Mouse (Mus musculus): ENCODE data around the gene Lmbr1l. TPM values are rescaled to one million over a fixed set of nuclear protein-coding genes. Genes with fewer than 3 reads are reported as not detected.

Lmbr1l gene
- 13.5 and 15.0 TPM in 2 replicates for polyA plus RNA-seq (2015; fragmentation: Nextera tagmentation; extraction: Ambion mirVana)

DNA sequence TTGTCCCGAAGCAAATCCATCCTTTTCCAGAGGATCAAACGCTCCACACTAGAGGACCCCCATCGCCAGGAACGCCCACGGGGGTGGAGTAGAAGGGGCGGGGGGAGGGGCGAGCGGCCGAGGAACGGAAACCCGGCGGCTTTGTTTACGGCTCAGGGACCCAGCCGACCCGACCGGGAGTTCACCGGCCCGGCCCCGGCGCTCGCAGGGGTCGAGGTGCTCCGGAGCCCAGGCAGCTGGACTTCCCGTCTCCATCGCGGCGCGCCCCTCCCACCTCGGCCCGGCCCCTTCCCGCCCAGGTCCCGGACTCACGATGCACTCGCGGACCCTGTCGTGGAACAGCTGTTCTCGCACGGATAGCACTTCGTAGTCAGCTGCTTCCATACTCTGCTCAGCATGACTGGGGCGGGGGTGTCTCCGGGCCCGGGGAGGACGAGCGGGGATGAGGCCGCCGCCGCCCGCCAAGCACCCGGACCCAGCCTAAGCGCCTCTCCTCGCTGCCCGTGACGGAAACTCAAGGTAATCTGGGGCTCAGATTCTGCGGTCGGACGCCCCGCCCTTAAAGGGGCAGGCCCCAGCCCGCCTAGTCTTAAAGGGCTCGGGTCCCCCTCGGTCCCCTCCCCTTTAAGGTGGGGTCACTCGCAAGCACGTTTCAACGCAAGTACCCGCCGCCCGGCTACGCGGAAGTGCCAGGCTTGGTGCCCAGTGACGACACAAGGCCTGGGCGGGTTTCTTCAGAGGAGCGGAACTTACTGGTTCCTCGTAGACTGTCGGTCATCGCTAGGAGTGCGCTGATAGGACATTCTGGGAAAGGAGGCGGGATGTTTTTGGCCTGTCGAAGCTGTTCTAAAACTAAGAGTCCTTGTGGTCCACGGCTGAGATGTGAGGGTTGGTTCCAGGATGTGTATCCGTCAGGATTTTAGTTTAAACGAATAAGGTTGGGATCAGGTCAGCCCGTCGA, at the start of gene Lmbr1l:
Gene Lmbr1l, minus strand, starts transcription at position 694 of the 961 bp plus-strand sequence.
- under 1% methylated on average over 81 of the region's 82 CpGs for WGBS
- Histone ChIP-seq H3K4me1 (peaks cover 27% of the 10 kb centered on the region), H3K4me3 (peak within 1 kb of the TSS; percentile 87), H3K36me3 (peaks cover 25% of the 10 kb centered on the region), H3K27me3 (replicated peaks) (no peaks in the 10 kb centered on the region), H3K9ac (peak within 1 kb of the TSS; percentile 95), H3K27ac (replicated peaks) (peak within 1 kb of the TSS; percentile 97), H3K9me3 (no peaks in the 10 kb centered on the region), H3K4me2 (peak within 1 kb of the TSS; percentile 88)
- peak; percentile 95 for ATAC-seq (ENCODE audit: extremely low read depth, insufficient number of reproducible peaks, low FRiP score, low TSS enrichment)

DNA sequence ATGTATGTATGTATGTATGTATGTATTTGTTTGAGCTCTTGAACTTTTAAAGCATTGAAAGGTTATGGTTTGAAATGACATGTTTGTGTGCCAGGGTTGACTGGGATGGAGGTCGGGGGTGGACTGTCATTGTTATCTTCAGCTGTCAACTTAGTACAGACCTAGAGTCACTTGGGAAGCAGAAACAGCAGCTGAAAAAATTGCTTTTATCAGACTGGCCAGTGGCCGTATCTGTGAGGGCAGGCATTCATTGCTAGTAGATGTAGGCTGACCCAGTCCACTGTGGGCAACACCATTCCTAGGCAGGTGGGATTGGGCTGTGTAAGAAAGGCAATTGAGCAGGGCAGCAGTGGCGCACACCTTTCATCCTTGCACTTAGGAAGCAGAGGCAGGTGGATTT, 41.5 kb upstream of the Lmbr1l start:
- Histone ChIP-seq H3K4me2 (no peak overlapping the region), H3K4me1 (peaks cover 9% of the 10 kb centered on the region), H3K9me3 (0 out of 2 replicates have a peak, but pooled peaks cover 5% of the 10 kb centered on the region), H3K27ac (replicated peaks) (no peak overlapping the region), H3K9ac (no peak overlapping the region), H3K27me3 (replicated peaks) (no peaks in the 10 kb centered on the region), H3K4me3 (no peak overlapping the region), H3K36me3 (no peaks in the 10 kb centered on the region)
- ATAC-seq (ENCODE audit: extremely low read depth, insufficient number of reproducible peaks, low FRiP score, low TSS enrichment) = no peak
- WGBS = 44% methylated on average over 3 of the region's 3 CpGs

DNA sequence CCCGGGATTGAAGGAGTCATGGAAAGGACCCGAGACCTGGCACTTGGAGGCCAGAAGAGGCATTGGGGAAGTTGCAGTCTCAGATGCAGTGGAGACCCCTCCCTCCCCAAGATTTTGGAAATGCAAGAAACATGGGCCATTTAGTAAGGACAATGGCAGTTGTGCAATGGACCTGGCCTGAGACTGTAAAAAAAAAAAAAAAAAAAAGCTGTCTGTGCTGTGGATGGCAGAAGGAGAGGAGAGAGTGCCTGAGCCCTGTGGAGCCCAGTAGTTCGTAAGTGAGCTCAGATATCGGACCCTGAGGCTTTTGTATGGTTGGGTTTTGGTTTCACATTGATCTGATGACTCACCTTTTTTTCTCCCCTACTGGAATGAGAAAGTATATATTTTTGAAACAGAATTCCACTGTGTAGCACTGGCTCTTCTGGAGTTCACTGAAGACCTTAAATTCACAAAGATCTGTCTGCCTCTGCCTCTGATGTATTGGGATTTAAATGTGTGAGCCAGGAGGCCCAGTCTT, 40.9 kb upstream of the Lmbr1l start:
- Histone ChIP-seq H3K9ac (no peak overlapping the region), H3K4me3 (no peak overlapping the region), H3K9me3 (0 out of 2 replicates have a peak, but pooled peaks cover 3% of the 10 kb centered on the region), H3K4me2 (no peak overlapping the region), H3K4me1 (peaks cover 14% of the 10 kb centered on the region), H3K36me3 (no peaks in the 10 kb centered on the region), H3K27ac (replicated peaks) (no peak overlapping the region), H3K27me3 (replicated peaks) (no peaks in the 10 kb centered on the region)
- WGBS = 87% methylated on average over 4 of the region's 4 CpGs
- no peak for ATAC-seq (ENCODE audit: extremely low read depth, insufficient number of reproducible peaks, low FRiP score, low TSS enrichment)

- Histone ChIP-seq H3K9ac (no peak overlapping the region), H3K36me3 (no peaks in the 10 kb centered on the region), H3K27me3 (replicated peaks) (no peaks in the 10 kb centered on the region), H3K9me3 (no peaks in the 10 kb centered on the region), H3K27ac (replicated peaks) (no peak overlapping the region), H3K4me2 (no peak overlapping the region), H3K4me3 (no peak overlapping the region), H3K4me1 (peaks cover 16% of the 10 kb centered on the region)
- no peak for ATAC-seq (ENCODE audit: extremely low read depth, insufficient number of reproducible peaks, low FRiP score, low TSS enrichment)
- 81% methylated on average over 5 of the region's 5 CpGs for WGBS
These were observed 39.4 kb upstream of the Lmbr1l start for GRCm38 (mm10) chr15:98957475-98957874.

DNA sequence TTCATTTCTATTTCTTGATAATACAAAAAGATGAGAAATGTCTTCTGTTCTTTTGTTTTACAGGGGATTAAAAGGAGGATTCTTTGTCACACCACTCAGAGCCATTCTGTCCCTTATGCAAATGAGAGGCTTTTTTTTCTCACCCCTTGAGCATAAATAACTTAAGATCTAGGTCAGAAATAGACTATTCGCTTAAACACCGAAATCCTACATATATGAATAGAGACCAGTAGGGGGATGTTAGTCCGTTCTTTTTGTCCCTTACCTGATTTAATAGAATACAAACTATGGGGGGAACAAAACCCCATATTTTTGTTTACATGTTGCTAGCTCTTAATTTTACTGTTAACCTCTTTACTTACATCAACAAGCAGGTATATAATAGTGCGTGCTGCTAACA, 38.0 kb upstream of the Lmbr1l start:
- H3K4me2 ChIP-seq = no peak overlapping the region
- no peaks in the 10 kb centered on the region for H3K27me3 ChIP-seq (replicated peaks)
- peaks cover 26% of the 10 kb centered on the region for H3K4me1 ChIP-seq
- H3K27ac ChIP-seq (replicated peaks) = no peak overlapping the region
- H3K4me3 ChIP-seq = no peak overlapping the region
- WGBS = 88% methylated on average over 4 of the region's 4 CpGs
- H3K36me3 ChIP-seq = peaks cover 6% of the 10 kb centered on the region
- no peaks in the 10 kb centered on the region for H3K9me3 ChIP-seq
- no peak for ATAC-seq (ENCODE audit: extremely low read depth, insufficient number of reproducible peaks, low FRiP score, low TSS enrichment)
- no peak overlapping the region for H3K9ac ChIP-seq

DNA sequence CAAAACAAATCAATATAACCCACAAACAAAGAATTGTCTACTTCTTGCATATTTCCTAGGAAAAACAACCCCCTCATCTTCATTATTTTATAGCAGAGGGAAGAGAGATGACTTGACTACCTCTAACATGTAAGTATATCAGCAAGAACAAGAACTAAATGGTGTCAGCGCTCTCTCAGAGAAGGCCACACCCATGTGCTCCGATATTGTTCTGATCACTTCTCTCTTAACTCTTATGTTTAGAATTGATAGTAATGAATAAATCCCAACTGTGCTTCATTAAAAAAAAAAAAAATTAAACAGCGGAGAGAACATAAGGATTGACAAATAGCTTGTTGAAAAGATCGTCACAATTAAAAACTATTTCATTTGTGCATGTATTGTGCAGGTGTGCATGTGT, 37.3 kb upstream of the Lmbr1l start:
- H3K9me3 ChIP-seq = no peaks in the 10 kb centered on the region
- H3K27me3 ChIP-seq (replicated peaks) = no peaks in the 10 kb centered on the region
- 82% methylated on average over 4 of the region's 4 CpGs for WGBS
- H3K9ac ChIP-seq = no peak overlapping the region
- H3K36me3 ChIP-seq = peaks cover 8% of the 10 kb centered on the region
- no peak overlapping the region for H3K4me3 ChIP-seq
- no peak overlapping the region for H3K27ac ChIP-seq (replicated peaks)
- no peak for ATAC-seq (ENCODE audit: extremely low read depth, insufficient number of reproducible peaks, low FRiP score, low TSS enrichment)
- peaks cover 28% of the 10 kb centered on the region for H3K4me1 ChIP-seq
- peak overlapping the region; percentile 87; the same call in 1 of the 2 replicates for H3K4me2 ChIP-seq

- peaks cover 10% of the 10 kb centered on the region for H3K36me3 ChIP-seq
- 33% methylated on average over 14 of the region's 14 CpGs for WGBS
- H3K27ac ChIP-seq (replicated peaks) = peak overlapping the region; percentile 77
- peaks cover 27% of the 10 kb centered on the region for H3K4me1 ChIP-seq
- no peaks in the 10 kb centered on the region for H3K27me3 ChIP-seq (replicated peaks)
- peak overlapping the region; percentile 91 for H3K4me3 ChIP-seq
- no peaks in the 10 kb centered on the region for H3K9me3 ChIP-seq
- no peak for ATAC-seq (ENCODE audit: extremely low read depth, insufficient number of reproducible peaks, low FRiP score, low TSS enrichment)
- peak overlapping the region; percentile 87 for H3K4me2 ChIP-seq
- peak overlapping the region; percentile 74 for H3K9ac ChIP-seq
These were observed 36.6 kb upstream of the Lmbr1l start for GRCm38 (mm10) chr15:98954425-98955253.

DNA sequence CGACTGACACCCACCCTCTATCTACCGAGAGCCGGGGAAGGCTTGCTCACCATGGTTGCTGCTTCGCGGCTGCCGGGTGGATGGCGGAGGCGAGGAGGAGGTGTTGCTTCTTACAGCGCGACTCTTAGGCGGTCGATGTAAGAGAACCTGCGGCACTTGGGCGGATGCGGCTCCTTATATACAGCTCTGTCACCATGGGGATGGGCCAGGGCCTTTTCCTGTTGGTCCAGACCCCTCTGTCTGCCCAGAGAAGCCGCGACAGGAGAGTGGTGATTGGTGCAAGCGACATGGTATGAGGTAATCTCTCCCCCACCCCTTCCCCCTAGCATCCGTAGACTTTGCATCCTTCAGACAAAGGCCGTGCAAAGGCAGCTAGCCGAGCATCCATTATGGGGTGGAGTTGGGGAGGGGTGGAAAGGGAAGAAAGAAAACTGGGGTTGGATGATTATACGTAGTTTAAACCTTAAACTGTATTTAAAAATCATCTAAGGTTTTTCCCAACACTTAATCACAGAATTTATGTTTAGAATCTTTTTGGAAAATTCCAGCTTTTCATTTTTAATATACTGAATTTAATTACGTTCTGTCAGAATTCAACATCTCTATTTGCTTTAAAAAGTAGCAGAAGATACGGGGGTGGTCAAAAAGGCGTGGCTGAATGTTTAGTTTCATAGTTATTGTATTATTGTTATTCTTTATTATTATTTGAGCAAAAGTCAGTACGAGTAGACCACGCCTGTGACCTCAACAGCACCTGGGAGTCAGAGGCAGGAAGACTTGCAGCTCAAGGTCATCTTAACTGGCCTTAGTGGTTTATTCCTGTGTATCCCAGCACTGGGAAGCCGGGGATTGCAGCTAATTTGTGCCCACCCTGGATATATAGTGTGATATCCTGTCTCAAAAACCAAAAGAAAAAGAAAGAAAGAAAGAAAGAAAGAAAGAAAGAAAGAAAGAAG, 35.6 kb upstream of the Lmbr1l start, which contains the start of the genes Gm49450 and Tuba1a:
Gene Gm49450, minus strand, starts transcription at position 151 of the 956 bp plus-strand sequence.
Gene Tuba1a, minus strand, starts transcription at position 303 of the 956 bp plus-strand sequence.
- H3K36me3 ChIP-seq = peaks cover 17% of the 10 kb centered on the region
- H3K27me3 ChIP-seq (replicated peaks) = no peaks in the 10 kb centered on the region
- peak within 1 kb of the TSS; percentile 95 for H3K27ac ChIP-seq (replicated peaks)
- peaks cover 25% of the 10 kb centered on the region for H3K4me1 ChIP-seq
- H3K4me3 ChIP-seq = peak within 1 kb of the TSS; percentile 91
- 7% methylated on average over 28 of the region's 28 CpGs for WGBS
- peak within 1 kb of the TSS; percentile 98 for H3K9ac ChIP-seq
- ATAC-seq (ENCODE audit: extremely low read depth, insufficient number of reproducible peaks, low FRiP score, low TSS enrichment) = peak; percentile 92
- H3K9me3 ChIP-seq = no peaks in the 10 kb centered on the region
- H3K4me2 ChIP-seq = peak within 1 kb of the TSS; percentile 87

GRCm38 (mm10) chr15:98952751-98953400, 34.8 kb upstream of the Lmbr1l start:
- under 1% methylated on average over 41 of the region's 41 CpGs for WGBS
- no peaks in the 10 kb centered on the region for H3K27me3 ChIP-seq (replicated peaks)
- H3K36me3 ChIP-seq = peaks cover 17% of the 10 kb centered on the region
- peak overlapping the region; percentile 95 for H3K27ac ChIP-seq (replicated peaks)
- ATAC-seq (ENCODE audit: extremely low read depth, insufficient number of reproducible peaks, low FRiP score, low TSS enrichment) = peak; percentile 79
- peak overlapping the region; percentile 98 for H3K9ac ChIP-seq
- H3K9me3 ChIP-seq = no peaks in the 10 kb centered on the region
- H3K4me1 ChIP-seq = peaks cover 25% of the 10 kb centered on the region
- H3K4me3 ChIP-seq = peak overlapping the region; percentile 91
- H3K4me2 ChIP-seq = peak overlapping the region; percentile 87

DNA sequence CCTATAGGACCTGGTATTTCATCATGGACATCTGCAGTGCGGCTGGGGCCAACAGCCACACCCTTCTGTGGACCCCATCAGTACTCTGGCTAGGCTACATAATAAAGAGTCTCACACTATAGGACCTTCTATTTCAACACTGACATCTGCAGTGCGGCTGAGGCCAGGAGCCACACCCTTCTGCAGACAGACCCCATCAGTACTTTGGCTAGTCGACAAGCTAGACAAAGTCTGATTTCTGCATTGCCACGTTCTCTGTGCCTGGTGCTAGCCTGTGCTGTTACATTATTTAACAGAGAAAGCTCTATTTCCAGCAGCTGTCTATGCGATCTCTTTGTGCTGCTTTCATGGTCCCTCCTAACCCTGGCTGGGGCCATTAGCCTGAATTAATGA, 34.0 kb upstream of the Lmbr1l start:
- peak overlapping the region; percentile 98 for H3K9ac ChIP-seq
- H3K4me2 ChIP-seq = peak overlapping the region; percentile 87
- no peak for ATAC-seq (ENCODE audit: extremely low read depth, insufficient number of reproducible peaks, low FRiP score, low TSS enrichment)
- H3K4me3 ChIP-seq = peak overlapping the region; percentile 91
- 18% methylated on average over 5 of the region's 5 CpGs for WGBS
- H3K27me3 ChIP-seq (replicated peaks) = no peaks in the 10 kb centered on the region
- H3K9me3 ChIP-seq = no peaks in the 10 kb centered on the region
- H3K4me1 ChIP-seq = peaks cover 25% of the 10 kb centered on the region
- peaks cover 17% of the 10 kb centered on the region for H3K36me3 ChIP-seq
- peak overlapping the region; percentile 95 for H3K27ac ChIP-seq (replicated peaks)
